9 mouse cellular contexts compared by ENCODE assay signal in the genomic region with DNA sequence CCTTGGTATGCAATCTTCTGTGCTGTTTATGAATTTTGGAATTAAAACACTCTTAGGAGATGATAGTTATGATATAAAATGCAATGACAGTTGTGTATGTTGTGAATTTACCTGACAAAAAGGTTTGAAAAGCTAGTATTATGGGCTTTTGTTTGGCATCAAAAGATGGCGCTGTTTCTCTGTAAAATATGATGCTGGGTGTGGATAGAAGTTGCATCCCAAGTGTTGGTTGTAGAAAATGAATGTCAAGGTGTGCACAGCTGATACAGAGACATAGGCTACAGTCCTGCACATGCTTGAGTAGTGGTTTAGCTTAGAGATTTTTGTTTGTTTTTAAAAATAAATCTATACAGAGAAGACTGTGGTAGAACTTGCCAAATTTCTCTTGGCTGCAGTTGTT.
DNase-seq lines count a peak whose midpoint lies in the region; ATAC-seq and TF ChIP-seq lines count a peak whose summit lies in the region.
"Had no signal": no experiment of that assay in that cellular context is flagged by ENCODE, and none has a peak within 500 bp of the region (broad histone marks: within the 10 kb centered on the region; RNA-seq: fewer than 3 reads in every experiment).

No protein-coding gene starts in this region.

- no peaks in the 10 kb centered on the region for H3K9me3 ChIP-seq in heart, embryonic 10.5 days
- H3K9me3 ChIP-seq: embryonic facial prominence, embryonic 12.5 days had no signal

- 0 out of 2 replicates have a peak, but pooled peaks have one; percentile 4 for TF ChIP-seq CTCF in liver, adult 2 months (IDR thresholded peaks at IDR 0.05; ENCODE audit: low read depth, low read length)

- H3K79me2 ChIP-seq in liver, adult 2 months (ENCODE audit: control insufficient read depth, insufficient read depth, low read length), result peaks cover 2% of the 10 kb centered on the region; the same call in 1 of the 2 replicates

- H3K27me3 ChIP-seq in liver, adult 2 months (ENCODE audit: control insufficient read depth, insufficient read depth, low read length), result no peaks in the 10 kb centered on the region
- no peaks in the 10 kb centered on the region for H3K27me3 ChIP-seq in heart, embryonic 10.5 days (ENCODE audit: insufficient read depth, poor library complexity, severe bottlenecking)
- H3K27me3 ChIP-seq: embryonic facial prominence, embryonic 12.5 days had no signal

- H3K4me3 ChIP-seq in liver, adult 2 months (ENCODE audit: insufficient read depth, low read depth, low read length), result no peak overlapping the region
- no peak overlapping the region for H3K4me3 ChIP-seq in heart, embryonic 10.5 days
- H3K4me3 ChIP-seq: embryonic facial prominence, embryonic 12.5 days had no signal

- TF ChIP-seq POLR2A in liver, adult 2 months (IDR thresholded peaks at IDR 0.05; ENCODE audit: extremely low read depth, insufficient read depth, low read length), result no peak

- 52% methylated on average over 1 of the region's 1 CpGs for WGBS in liver, adult 2 months
- 26% methylated on average over 1 of the region's 1 CpGs for WGBS in heart, embryonic 10.5 days

- H3K9ac ChIP-seq in liver, adult 2 months (ENCODE audit: low read depth, low read length), result no peak overlapping the region
- H3K9ac ChIP-seq: embryonic facial prominence, embryonic 12.5 days had no signal

- H3K36me3 ChIP-seq in liver, adult 2 months (ENCODE audit: control insufficient read depth, insufficient read depth, low read length), result no peaks in the 10 kb centered on the region; the same call in 1 of the 2 replicates
- no peaks in the 10 kb centered on the region for H3K36me3 ChIP-seq in heart, embryonic 10.5 days
- H3K36me3 ChIP-seq: embryonic facial prominence, embryonic 12.5 days had no signal

- no peak overlapping the region for H3K27ac ChIP-seq in liver, adult 2 months (replicated peaks; ENCODE audit: insufficient read depth, low read depth, low read length)
- H3K27ac ChIP-seq in heart, embryonic 10.5 days, result no peak overlapping the region
- H3K27ac ChIP-seq: embryonic facial prominence, embryonic 12.5 days had no signal

- peak; percentile 34 for DNase-seq in adrenal gland, postnatal 10 days
- no peak for DNase-seq in adrenal gland, adult 18-20 months (ENCODE audit: low spot score in 2 of 2)
- DNase-seq in liver, adult 2 months (ENCODE audit: extremely low read depth, low read depth, low spot score), result peak; percentile 33
- no peak for DNase-seq in liver
- DNase-seq in layer of hippocampus, adult 9-10 months (ENCODE audit: low spot score), result peak; percentile 33
- DNase-seq in right cerebral cortex, postnatal 25 days, result peak; percentile 8
- no peak for DNase-seq in heart, embryonic 10.5 days (ENCODE audit: low spot score)

- H3K4me1 ChIP-seq in liver, adult 2 months (ENCODE audit: control insufficient read depth, insufficient read depth, low read length), result peaks cover 3% of the 10 kb centered on the region; the same call in 1 of the 2 replicates
- no peaks in the 10 kb centered on the region for H3K4me1 ChIP-seq in heart, embryonic 10.5 days
- H3K4me1 ChIP-seq: embryonic facial prominence, embryonic 12.5 days had no signal

- 0 out of 2 replicates have a peak, but pooled peaks have one; percentile 61 for ATAC-seq in cerebellum, adult (ENCODE audit: insufficient number of reproducible peaks, low FRiP score, low TSS enrichment)

Comparison
In these comparisons a context has a peak if more than half of its experiments do, and no peak if none do; other contexts are left out.
1. DNase-seq: peak in adrenal gland, postnatal 10 days (single experiment), liver, adult 2 months (single experiment), layer of hippocampus, adult 9-10 months (single experiment) and right cerebral cortex, postnatal 25 days (single experiment); none in adrenal gland, adult 18-20 months (0 of 2), liver (single experiment) and heart, embryonic 10.5 days (single experiment).